Mouse (Mus musculus) heart, postnatal 4 days (tissue): Measurements from ENCODE around the gene Vmn1r58. TPM values are rescaled to one million over a fixed set of nuclear protein-coding genes. Genes with fewer than 3 reads are reported as not detected.
"Not testable (repeated sequence)": the region's sequence is repeated elsewhere in the genome, so short reads cannot be mapped to it uniquely, and the experiment has no call there.

Experiments used
- DNase-seq: peaks from one replicate; pipeline ENCODE4 v3.0.0; 2021
- total RNA-seq, 2 experiments: library from RNA; stranded (reverse); gene quantifications; 2 replicates each; pipeline ENCODE4 v1.2.3; 2021

Gene Vmn1r58
- total RNA-seq = not detected

- not testable (repeated sequence) for DNase-seq
Observed at GRCm38 (mm10) chr7:5413296-5413695, at the start of gene Vmn1r58. Gene Vmn1r58, minus strand, starts transcription at chr7:5413396.

DNA sequence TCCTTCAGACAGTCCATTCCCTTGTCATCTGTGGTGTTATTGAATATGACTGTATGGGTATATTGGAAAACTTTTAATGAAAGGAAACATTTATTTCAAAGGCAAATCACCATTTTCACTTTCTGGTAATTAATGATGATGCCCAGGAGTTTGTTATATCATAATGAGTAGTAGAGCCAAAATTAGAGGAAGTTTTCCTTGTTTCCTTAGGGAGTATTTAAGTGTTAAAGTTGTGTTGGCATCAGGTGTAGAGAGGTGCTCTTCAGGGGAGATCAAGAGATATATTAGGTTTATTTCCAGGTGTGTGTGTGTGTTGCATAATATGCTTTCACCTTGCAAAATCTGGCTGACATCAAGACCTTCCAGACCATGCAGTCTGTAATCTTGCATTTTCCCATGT lies 43.5 kb upstream of the Vmn1r58 start, which contains the start of gene Vmn1r59:
Gene Vmn1r59 (minus strand): TSS at position 101 of the 400 bp plus-strand sequence.
- DNase-seq = no peak

- DNase-seq = not testable (repeated sequence)
Observed at GRCm38 (mm10) chr7:5454011-5454410, 40.8 kb upstream of the Vmn1r58 start.

DNA sequence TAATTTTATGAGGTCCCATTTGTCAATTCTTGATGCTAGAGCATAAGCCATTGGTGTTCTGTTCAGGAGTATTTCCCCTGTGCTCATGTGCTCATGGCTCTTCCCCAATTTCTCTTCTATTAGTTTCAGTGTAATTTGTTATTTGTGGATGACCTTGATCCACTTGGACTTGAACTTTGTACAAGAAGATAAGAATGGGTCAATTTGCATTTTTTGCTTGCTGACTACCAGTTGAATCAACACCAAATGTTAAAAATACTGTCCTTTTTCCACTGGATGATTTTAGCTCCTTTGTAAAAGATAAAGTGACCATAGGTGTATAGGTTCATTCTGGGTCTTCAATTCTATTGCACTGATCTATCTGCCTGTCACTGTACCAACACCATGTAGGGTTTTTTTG lies 35.4 kb upstream of the Vmn1r58 start:
- no peak for DNase-seq

- no peak for DNase-seq
Observed at GRCm38 (mm10) chr7:5406201-5406600, 7.0 kb downstream of the Vmn1r58 start.

- no peak for DNase-seq
Observed at GRCm38 (mm10) chr7:5366724-5367123, 46.5 kb downstream of the Vmn1r58 start.

- no peak for DNase-seq
Observed at GRCm38 (mm10) chr7:5363599-5363998, 49.6 kb downstream of the Vmn1r58 start.

Other genes with a start within 250 kb of the Vmn1r58 start
- gene Vmn1r56, start 216.6 kb downstream of the Vmn1r58 start, total RNA-seq = not detected
- gene Vmn1r57, start 194.9 kb downstream of the Vmn1r58 start, total RNA-seq = not detected
- gene Gm5065, start 62.9 kb downstream of the Vmn1r58 start, total RNA-seq = not detected
- gene Nlrp2, start 62.4 kb downstream of the Vmn1r58 start, total RNA-seq = not detected
- not detected for gene Vmn1r59, start 43.4 kb upstream of the Vmn1r58 start, total RNA-seq
- not detected for gene Vmn2r28, start 80.6 kb upstream of the Vmn1r58 start, total RNA-seq
- gene Vmn1r60, start 133.9 kb upstream of the Vmn1r58 start, total RNA-seq = not detected
- not detected for gene Vmn1r61, start 199.9 kb upstream of the Vmn1r58 start, total RNA-seq